Mouse (Mus musculus) cerebellum, postnatal 14 days (tissue): ENCODE measurements around the gene Cdkn1a.
"Not testable (repeated sequence)": the region's sequence is repeated elsewhere in the genome, so short reads cannot be mapped to it uniquely, and the experiment has no call there.

Source experiments
- DNase-seq, 2 experiments: peaks; one replicate each; pipeline ENCODE4 v3.0.0; 2021; ENCODE audit warnings: mixed read lengths in 2 of 2

Gene Cdkn1a

GRCm38 (mm10) chr17:29059581-29059980, 31.2 kb upstream of the Cdkn1a start:
- DNase-seq: no peak

GRCm38 (mm10) chr17:29060946-29061345, 29.8 kb upstream of the Cdkn1a start:
- no peak for DNase-seq

GRCm38 (mm10) chr17:29062119-29063035, 28.4 kb upstream of the Cdkn1a start:
- DNase-seq: peak; percentile 47 to 53

DNA sequence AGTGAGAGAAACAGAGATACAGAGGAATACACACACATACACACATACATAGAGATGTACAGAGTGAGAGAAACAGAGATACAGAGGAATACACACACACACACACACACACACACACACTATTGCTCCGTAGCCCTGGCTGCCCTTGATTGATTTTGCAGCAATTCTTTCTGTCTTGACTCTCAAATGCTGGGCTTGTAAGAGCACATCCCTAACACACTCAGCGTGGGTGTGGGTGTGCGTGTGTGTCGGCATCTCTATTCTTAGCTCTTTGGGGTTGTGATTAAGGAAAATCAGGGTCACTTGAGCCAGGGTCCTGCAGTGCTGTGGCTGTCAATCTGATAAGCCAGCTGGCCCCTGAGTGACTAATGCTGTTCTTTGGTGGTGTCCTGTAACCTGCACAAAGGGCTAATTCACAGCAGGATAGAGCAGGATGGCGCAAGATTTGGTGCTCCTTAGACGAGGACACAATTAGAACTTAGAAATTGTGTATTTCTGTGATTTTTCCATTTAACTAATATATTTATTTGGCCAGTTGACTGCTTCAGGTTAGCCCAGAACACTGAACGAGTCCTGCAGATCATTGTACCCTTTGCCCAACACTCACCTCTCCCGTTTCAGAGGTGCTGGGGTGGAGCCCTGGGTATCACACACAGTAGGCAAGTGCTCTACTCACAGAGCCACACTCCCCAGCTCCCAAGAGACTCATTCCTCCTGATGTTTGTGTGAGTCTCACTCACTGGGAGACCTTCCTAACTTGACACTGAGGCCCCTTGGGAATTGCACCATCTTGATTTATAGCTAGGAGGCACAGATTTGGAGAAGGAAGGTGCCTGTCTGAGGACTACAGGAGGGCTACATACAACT, 27.4 kb upstream of the Cdkn1a start:
- DNase-seq: peak; percentile 62 to 63

- DNase-seq: no peak
Measured at GRCm38 (mm10) chr17:29063988-29064285, 26.8 kb upstream of the Cdkn1a start.

- no peak for DNase-seq
Measured at GRCm38 (mm10) chr17:29065245-29065940, 25.4 kb upstream of the Cdkn1a start.

GRCm38 (mm10) chr17:29065971-29066370, 24.8 kb upstream of the Cdkn1a start:
- no peak for DNase-seq

- not testable (repeated sequence) for DNase-seq
Measured at GRCm38 (mm10) chr17:29067416-29067815, 23.4 kb upstream of the Cdkn1a start.

GRCm38 (mm10) chr17:29067847-29068246, 22.9 kb upstream of the Cdkn1a start:
- DNase-seq: no peak

DNA sequence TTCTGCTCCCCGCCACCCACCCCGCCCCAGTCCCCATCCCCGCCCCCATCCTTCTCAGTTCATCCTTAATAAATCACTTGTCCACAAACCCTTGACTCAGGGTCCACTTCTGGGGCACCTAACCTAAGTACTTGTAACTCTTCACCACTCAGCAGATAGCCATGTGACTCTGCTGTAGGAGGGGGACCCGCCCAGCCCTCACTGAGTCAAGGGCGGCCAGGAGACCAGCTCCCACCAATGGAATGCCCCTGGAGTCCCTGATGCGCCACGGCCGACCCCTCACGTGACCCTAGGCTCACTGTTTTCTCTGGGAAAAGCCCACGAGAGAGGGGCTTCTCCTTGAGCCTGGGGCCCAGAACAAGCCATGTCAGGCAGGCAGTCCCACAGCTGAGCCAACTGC, 21.7 kb upstream of the Cdkn1a start:
- no peak for DNase-seq

- DNase-seq: no peak
Measured at GRCm38 (mm10) chr17:29071820-29072219, 19.0 kb upstream of the Cdkn1a start.

- no peak for DNase-seq
Measured at GRCm38 (mm10) chr17:29072701-29073307, 18.0 kb upstream of the Cdkn1a start.

GRCm38 (mm10) chr17:29073313-29073712, 17.5 kb upstream of the Cdkn1a start:
- DNase-seq: no peak

DNA sequence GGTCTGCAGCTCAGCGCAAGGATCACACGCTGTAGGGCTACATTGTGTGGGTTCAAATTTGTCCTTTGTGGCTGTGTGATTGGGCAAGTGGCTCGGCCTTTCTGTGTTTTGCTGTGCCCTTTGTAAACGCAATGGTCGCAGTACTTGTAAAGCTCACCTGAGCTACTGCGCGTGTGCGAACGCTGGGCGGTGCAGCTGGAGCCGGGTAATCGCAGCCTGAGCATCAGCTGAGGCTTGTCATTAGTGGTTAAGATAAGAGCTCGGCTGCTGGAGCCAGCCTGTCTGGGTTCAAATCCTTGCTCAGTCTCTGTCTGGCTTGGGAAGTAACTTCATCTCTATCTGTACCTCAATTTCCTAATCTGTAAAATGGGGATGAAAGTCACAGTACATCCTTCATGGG, 16.7 kb upstream of the Cdkn1a start:
- no peak for DNase-seq

DNA sequence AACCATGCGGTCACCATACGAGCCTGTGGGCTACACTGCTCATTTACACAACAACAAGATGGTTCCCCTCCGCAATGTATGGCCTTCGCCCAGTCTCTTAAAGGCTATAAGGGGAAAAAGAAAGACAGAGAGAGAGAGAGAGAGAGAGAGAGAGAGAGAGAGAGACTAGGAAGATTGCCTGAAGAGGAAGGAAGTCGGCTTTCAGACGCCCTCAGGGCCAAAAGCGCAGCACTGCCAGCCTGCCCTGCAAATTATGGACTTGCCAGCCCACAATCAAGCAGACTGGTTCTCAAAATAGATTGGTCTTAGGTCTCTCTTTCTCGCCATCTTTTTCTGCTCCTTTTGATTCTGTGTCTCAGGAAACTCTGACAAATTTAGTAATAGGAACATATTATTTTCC, 14.5 kb upstream of the Cdkn1a start:
- peak in 1 of 2 experiments; percentile 35 for DNase-seq

- peak; percentile 66 to 77 for DNase-seq
Measured at GRCm38 (mm10) chr17:29077786-29078509, 12.8 kb upstream of the Cdkn1a start.

- no peak for DNase-seq
Measured at GRCm38 (mm10) chr17:29078519-29079383, 12.0 kb upstream of the Cdkn1a start.

DNA sequence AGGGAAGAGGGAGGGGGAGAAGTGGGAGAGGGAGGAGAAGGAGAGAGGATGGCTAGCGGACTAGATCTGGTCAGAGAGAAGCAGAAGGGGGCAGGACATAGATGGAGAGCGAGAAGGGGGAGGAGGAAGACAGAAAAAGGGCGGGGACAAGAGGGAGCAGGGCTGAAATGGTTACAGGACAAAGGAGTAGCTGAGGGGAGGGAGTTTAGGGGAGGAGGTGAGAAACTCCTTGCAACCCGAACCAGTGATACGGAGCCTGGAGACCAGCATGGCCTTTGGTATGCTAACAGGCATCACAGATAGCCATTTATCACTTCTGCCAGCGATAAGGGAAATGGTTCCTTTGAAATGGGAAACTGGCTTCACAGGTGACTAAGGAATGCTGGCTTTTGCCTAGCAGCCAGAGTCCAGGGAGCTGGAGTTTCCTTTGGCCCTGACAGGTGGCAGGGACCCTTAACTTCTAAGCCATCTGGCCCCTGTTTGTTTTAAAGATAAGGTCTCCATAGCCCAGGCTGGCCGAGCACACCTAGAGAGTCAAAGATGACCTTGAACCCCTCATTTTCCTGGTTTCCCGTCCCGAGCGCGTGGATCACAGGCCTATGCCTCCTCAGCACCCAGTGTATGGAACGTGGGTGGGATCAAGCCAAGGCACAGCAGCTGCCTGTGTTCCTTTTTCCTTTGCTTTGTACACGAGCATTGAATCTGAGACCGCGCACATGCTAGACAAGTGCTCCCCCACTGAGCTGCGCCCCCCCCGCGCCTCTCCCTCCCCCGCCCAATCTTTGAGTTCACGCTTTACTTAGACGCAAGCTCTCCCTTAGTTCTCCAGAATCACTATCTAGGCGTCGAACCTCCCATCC, 9.8 kb upstream of the Cdkn1a start:
- no peak for DNase-seq

- no peak for DNase-seq
Measured at GRCm38 (mm10) chr17:29081618-29082381, 9.0 kb upstream of the Cdkn1a start.
